Mouse (Mus musculus) layer of hippocampus, adult 8-10 months (tissue): Measurements from ENCODE around the gene Cadps2. TPM values are rescaled to one million over a fixed set of nuclear protein-coding genes. Genes with fewer than 3 reads are reported as not detected.

ENCODE experiments used
- DNase-seq, 2 experiments: peaks; one replicate each; pipeline ENCODE4 v3.0.0; 2022; ENCODE audit warnings: low spot score in 2 of 2
- total RNA-seq, 4 experiments: library from RNA; stranded (reverse); gene quantifications; 2 replicates each; pipeline ENCODE4 v1.2.4; 2022

Gene Cadps2
- total RNA-seq: 10 to 100 TPM; 68.5 to 82.2 (median 77.5) TPM

GRCm38 (mm10) chr6:23839009-23839811, at the start of gene Cadps2:
Gene Cadps2 (minus strand): TSS chr6:23839421.
- DNase-seq: peak in 1 of 2 experiments; percentile 18

GRCm38 (mm10) chr6:23886418-23886817, 47.2 kb upstream of the Cadps2 start:
- DNase-seq: peak in 1 of 2 experiments; percentile 7

- no peak for DNase-seq
Measured at GRCm38 (mm10) chr6:23876765-23877408, 37.7 kb upstream of the Cadps2 start.

GRCm38 (mm10) chr6:23876363-23876762, 37.1 kb upstream of the Cadps2 start:
- DNase-seq: no peak

GRCm38 (mm10) chr6:23873812-23874211, 34.6 kb upstream of the Cadps2 start:
- DNase-seq: no peak

GRCm38 (mm10) chr6:23873231-23873630, 34.0 kb upstream of the Cadps2 start:
- DNase-seq: no peak

- DNase-seq: no peak
Measured at GRCm38 (mm10) chr6:23869971-23870370, 30.8 kb upstream of the Cadps2 start.

GRCm38 (mm10) chr6:23866298-23866697, 27.1 kb upstream of the Cadps2 start:
- DNase-seq: no peak

GRCm38 (mm10) chr6:23853464-23853863, 14.2 kb upstream of the Cadps2 start:
- DNase-seq: peak; percentile 26 to 28

GRCm38 (mm10) chr6:23840001-23840400, 780 bp upstream of the Cadps2 start:
- no peak for DNase-seq

GRCm38 (mm10) chr6:23838401-23839008, 716 bp downstream of the Cadps2 start:
- no peak for DNase-seq

- DNase-seq: no peak
Measured at GRCm38 (mm10) chr6:23837631-23838030, 1.6 kb downstream of the Cadps2 start.

GRCm38 (mm10) chr6:23837127-23837526, 2.1 kb downstream of the Cadps2 start:
- DNase-seq: no peak

- DNase-seq: no peak
Measured at GRCm38 (mm10) chr6:23836694-23837093, 2.5 kb downstream of the Cadps2 start.

- no peak for DNase-seq
Measured at GRCm38 (mm10) chr6:23835552-23835951, 3.7 kb downstream of the Cadps2 start.

- no peak for DNase-seq
Measured at GRCm38 (mm10) chr6:23830741-23831140, 8.5 kb downstream of the Cadps2 start.

GRCm38 (mm10) chr6:23829338-23829737, 9.9 kb downstream of the Cadps2 start:
- DNase-seq: no peak

- DNase-seq: no peak
Measured at GRCm38 (mm10) chr6:23821819-23822218, 17.4 kb downstream of the Cadps2 start.

- DNase-seq: no peak
Measured at GRCm38 (mm10) chr6:23810087-23810486, 29.1 kb downstream of the Cadps2 start.

GRCm38 (mm10) chr6:23809344-23809743, 29.9 kb downstream of the Cadps2 start:
- peak in 1 of 2 experiments; percentile 7 for DNase-seq

GRCm38 (mm10) chr6:23805333-23805732, 33.9 kb downstream of the Cadps2 start:
- no peak for DNase-seq

GRCm38 (mm10) chr6:23791822-23792221, 47.4 kb downstream of the Cadps2 start:
- no peak for DNase-seq
